Mouse (Mus musculus) cerebellum, postnatal 10 days (tissue): ENCODE data around the gene Ccdc81.

ENCODE experiments used
- DNase-seq, 2 experiments: peaks; one replicate each; pipeline ENCODE4 v3.0.0; 2021; ENCODE audit warnings: mixed read lengths in 2 of 2

The Ccdc81 gene

DNA sequence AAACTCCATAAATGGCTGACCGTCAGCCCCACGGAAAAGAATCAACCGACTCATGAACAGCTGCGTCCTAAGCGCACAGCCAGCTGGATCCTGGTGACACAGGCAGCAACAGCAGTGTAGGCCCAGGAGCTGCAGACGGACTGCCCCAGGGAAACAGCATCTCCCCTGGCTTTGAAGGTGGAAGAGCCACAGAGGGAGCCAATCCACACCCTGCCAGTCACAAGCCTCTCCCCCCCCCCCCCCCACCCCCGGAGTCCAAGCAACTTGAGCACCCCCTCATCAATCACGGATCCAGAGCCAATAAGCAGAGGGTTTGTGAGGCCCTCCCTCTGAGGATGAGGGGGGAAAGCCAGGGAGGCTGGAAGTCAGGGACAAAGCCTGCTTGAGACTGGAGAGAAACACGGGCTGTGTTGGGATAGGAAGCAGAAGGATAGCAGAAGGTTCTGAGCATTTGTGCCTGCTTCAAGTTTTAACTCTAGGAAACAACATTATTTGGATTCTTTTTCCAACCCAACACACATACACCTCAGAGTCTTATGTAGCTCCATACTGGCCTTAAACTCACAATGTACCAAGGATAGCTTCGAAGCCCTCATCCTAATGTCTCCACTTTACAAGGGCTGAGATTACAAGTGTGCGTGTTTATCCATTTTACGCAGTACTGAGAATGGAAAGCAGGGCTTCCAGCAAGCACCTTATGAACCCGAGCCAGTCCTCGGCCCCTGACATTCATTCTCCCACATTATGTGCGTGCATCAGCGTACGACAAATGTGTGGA, 46.8 kb downstream of the Ccdc81 start:
- DNase-seq: peak in 1 of 2 experiments; percentile 29

DNA sequence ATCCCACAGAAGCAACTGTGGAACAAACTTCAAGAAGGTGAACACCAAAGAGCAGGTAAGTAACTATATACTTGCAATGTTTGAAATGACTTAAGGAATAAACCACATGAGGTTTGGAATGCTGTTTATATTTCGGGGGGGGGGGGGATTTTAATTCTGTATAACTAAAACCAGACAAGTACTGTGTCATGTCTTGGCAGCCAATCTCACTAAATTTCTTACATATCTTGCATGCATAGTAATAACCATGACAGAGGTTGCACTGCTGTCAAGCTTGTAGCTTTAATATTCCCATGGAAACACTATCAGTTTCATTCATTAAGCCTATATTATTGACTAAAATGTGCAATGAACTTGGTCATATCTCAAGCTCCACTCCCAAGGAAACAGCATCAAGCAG, 48.2 kb downstream of the Ccdc81 start:
- no peak for DNase-seq

DNA sequence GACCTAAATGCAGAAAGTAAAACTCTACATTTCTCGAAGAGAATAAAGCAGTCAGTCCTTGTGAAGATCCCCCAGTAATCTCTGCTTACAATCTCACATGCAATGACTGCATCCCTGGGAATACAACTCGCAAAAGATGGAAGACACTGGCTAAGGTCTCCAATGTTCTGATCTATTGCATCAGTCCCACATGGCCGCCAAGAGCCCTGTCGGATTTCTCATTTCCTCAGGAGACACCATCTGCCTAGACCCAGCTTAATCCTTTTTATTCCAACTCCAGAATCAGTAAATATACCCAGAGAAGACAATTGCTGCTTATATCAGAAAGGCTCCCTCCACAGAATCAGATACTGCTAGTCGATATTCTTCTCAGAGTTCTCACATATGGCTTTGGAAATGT, 50.3 kb downstream of the Ccdc81 start:
- peak; percentile 45 to 46 for DNase-seq

DNA sequence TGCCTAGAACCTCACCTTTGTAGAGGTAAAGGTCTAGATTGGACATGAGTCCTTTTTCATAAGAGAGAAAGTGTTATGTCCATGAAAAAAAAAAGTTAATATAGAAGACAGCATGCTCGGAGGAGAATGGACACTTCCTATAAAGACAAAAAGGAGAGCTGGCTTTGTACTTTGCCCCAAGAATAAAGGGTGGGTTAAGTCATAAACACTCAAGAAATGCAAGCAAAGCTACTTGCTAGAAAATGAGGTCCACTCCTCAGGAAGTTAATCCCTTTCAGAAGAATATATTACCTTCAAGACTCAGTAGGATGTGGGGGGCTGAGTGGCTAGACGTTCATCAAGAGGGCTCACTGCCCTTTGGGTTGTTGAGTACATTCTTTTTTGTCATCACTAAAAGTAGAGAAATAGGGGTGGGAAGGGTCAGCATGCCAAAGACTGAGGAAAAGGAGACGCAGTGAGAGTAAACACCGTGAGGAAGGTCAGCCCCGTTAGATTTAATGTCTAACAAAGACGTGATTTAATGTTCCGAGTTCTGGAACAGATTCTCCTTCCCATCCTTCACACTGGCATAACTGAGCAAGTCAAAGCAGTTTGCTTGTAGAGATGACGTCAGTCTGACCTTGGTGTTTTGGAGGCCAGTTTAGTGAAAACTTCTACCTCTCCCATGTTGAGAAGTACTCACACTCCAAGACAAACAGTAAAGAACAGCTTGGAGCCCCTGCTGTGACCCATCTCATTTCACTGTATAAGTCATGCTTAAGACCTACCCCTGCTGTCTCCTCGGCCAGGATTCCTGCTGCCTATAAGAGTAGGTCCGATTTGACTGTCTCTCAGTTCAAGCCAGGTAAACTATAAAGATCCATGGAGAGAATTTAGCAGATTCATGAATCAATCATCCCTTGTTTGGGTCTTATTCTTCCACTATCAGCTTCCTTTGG, 51.0 kb downstream of the Ccdc81 start:
- DNase-seq: peak in 1 of 2 experiments; percentile 33

DNA sequence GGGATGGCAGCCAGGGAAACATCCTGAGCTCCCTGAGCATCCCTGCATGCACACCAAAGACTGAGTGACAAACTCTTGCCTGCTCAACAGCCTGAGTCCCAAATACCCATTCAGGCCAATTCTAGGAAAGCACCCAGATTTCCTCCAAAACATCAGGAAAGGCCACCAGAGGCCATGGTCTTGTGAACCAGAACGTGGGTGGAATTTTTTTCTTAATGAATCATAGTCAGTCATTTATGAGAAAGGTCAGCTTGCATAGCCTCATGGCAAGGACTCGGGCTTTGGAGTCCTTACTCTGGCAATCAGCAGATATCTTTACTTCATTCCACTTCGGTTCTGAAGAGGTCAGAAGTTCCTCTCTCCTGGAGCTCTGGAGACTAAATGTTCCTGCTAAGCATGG, 52.9 kb downstream of the Ccdc81 start:
- DNase-seq: no peak

DNA sequence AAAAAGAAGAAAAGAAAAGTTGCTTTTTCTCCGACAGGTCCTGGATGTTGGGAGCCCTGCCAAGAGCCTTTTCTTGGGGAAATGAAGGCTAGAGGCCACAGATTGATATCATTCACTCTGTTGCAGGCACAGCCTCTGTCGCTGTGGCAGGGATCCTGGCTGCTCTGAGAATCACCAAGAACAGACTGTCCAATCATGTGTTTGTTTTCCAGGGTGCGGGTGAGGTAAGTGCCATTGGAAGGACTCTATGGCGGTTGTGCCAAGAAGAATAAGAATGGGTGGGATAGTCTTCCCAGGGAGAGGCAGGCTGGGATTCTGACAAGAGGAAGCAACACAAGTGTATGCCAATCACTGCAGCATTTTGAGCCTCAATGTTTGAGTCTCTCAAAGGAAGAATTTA, 57.8 kb downstream of the Ccdc81 start:
- no peak for DNase-seq

DNA sequence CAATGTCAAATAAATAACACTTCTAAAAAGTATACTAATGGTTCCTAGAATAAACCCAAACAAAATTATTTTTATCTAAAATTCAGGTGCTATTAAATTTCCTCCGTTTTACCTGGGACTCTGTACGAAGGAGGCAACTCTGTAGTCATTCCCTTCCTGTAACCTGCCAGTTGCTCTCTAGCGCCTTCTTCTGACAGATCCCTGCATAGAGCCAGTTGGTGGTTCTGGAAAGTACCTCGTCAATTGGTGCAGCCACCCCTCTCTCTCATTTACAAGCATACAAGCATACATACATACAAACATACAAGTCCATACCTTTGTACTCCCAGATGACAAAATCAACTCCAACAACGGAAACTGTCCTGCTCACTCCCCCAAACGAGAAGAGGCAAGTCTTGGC, 59.9 kb downstream of the Ccdc81 start:
- DNase-seq: peak; percentile 69 to 75

DNA sequence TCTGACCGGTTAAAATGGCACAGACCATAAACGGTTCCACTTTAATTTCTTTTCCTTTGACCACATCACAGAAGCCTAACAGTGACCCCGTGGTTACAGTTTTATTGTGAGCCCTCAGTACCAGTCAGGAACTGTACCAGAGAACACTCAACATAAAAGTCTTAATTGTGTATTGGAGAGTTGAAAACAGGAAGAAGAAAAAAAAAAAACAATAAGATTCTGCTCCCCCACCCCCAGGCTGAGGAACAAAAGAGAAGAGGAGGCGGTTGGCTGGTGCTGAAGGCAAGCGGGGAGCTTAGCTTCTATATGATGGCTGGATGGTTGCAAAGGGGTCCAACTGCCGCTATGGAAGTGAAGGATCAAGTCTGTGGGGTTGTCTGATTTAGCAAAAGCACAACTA, 60.3 kb downstream of the Ccdc81 start:
- no peak for DNase-seq

DNA sequence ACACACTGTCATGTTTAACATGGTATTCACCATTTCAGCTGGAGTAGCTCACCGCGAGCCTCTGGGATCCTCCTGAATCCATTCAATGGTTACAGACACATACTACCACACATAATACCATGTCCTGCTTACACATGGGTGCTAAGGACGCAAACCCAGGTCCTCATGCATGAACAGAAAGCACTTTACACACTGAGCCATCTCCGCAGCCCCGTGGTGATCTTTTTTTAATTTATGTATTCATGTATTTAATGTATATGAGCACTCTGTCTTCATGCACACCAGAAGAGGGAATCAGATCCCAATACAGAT, 61.1 kb downstream of the Ccdc81 start:
- no peak for DNase-seq

DNA sequence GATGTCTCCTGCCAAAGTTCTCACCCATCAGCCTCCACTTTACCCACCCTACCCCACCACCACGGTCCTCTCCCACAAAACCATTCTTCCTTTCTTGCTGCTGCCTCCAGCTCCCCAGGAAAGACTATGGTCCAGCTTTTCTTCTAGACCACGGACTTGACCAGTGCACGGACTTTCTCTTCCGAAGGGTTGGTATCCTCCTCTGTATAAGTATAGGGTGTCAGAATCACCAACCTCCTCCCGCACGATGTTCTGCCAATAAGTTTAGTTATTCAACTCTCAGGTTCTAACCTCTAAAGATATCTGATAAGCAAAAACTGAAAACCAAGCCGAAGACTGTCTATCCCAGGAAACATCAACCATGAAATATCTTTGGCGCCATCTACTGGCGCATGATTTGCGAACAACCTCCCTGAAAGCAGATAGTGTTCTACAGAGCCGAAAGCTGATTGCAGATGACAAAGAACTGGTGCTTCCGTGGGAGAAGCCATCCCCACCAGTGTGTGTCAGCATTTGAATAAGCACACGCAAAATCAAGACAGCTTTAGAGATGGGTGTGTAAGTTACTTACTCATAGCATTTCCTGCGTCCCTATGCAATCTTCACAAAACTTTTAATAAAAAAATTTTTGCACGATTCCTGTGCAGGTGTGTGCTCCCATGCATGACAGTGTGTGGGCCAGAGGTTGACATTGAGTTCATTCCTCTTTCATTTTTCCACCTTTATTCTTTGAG, 61.6 kb downstream of the Ccdc81 start:
- DNase-seq: peak; percentile 92 to 94

DNA sequence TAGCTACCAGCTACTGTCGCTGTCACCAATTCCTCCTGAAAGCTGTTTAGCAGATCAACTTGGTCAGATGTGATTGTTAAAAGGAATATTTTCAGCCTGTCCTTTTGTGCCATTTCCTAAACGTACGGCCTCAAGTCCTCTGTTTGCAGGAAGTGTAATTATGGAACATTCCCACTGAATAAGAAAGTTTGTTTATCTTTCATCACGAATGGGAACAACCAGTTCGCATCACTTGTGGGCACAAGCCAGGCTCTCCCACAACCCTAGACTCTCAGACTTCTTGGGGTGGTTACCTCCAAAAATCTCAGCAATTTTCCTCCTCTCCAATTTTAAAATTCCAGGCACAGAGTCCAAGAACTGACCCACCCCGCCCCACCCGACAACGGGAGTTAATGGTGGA, 63.7 kb downstream of the Ccdc81 start:
- DNase-seq: no peak

DNA sequence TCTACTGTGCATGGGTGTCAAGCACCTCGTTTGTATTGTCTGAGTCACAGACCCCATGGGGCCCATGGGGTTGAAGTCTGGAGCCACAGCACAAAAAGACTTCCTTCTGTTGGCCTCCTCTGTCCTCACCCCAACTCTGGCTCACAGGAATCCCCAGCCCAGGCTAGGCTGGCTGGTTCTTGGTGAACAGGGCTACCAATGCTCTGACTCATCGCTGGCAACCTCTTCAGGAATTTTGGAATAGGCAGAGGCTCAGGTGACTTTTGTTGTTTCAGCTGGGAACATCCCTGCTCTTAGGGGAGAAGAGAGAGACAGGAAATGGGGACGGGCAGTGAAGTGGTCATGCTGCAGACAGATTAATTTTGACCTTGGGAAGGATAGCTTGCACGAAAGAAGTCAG, 65.6 kb downstream of the Ccdc81 start:
- DNase-seq: no peak

DNA sequence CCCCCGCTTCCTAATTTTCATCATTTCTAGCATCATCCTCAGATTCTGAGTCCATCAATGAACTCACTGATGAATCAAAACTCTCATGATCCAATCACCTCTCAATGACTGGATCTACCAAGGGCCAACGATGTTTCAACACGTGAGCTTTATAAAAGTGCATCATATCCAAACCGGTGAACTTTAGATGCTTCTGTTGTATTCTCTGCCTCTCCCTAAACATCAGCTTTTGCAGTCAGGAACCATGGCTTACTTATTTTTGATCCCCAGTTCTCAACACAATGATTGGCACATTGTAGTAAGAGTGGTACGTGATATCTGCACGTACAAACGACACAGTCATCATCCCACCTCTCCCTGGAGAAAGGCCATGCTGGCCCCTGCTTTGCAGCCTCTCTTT, 66.8 kb downstream of the Ccdc81 start:
- no peak for DNase-seq

DNA sequence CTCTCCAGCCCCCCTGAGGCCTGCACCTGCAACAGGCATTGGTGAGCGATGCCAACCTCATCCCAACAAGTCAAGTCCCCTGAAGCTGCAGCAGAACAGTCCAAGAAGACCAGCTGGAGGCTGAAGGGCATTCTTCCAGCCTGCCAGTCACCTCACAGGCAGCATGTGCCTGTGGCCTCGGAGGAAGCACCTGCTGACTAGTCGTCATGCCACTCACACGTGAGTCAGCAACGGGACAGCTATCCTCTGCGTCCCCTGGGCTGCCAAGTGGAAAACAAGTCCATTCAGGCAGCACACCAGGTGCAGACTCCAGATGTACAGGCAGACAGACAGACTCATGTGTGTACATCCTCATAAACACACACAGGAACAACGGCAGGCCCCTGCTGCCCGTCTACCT, 67.9 kb downstream of the Ccdc81 start:
- peak; percentile 74 to 79 for DNase-seq

DNA sequence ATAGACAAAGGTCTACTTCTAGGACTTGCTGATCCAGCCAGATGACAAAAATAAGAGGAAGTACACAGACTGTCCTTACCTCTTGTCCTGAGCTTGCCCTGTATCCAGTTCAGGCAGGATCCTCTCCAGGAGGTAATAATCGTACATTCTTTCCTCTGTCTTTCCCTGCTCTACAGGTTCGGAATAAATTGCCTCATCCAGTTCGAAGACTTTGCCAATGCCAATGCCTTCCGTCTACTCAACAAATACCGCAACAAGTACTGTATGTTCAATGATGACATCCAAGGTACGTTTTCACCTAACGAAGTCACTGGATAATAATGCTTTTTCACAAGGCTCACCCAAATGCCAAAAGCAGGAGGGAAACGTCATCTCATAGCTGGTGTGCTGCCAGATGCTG, 69.9 kb downstream of the Ccdc81 start:
- no peak for DNase-seq

DNA sequence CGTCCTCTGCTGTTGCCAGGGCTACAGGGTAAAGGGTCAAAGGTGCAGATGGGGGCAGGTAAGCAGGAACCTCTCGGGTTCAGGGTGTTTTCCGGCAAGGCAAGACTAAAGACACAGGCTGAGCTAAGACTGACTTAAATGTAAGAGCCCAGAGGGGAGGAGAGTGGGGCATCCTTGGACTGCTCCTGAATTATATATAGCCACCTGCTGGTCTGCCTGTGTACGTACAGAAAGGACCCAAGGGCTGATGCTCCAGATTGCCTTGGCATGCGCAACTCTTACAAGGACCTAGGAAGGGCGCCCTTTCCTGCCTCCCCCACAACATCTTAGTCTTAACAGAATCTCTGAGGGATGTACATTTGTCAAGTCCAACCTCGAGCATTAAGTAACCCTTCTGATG, 74.2 kb downstream of the Ccdc81 start:
- peak; percentile 38 to 54 for DNase-seq

DNA sequence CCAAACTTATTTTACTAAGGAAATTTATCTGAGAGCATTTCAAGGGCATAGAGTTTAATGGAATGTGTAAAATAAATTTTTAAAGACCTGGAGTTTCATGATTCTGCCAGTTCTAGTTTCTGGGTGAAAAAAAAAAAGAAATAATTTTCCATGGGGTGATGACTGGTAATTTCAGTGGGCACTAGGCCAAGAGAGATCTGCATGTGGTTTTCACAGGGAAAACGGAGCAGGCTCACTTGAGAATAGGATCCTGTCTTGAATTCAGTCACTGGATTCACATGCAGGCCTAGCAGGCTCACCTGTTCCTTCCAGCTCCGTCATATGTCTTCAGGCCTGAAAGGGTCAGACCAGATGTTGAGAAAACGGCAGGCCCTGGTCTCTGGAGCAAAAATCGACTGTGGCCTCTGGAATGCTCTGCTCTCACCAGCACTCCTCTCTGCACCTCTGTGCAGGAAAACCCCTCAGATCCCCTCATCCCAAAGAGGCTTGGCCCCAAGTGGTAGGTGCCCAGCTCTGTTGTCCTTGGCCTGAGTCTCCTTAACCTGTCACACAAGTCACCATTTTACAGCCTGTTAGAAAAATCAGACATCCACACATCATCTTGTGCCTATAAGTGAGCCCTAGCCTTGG, 74.9 kb downstream of the Ccdc81 start:
- DNase-seq: peak in 1 of 2 experiments; percentile 30
